Mouse (Mus musculus): ENCODE data around the gene Gtf3a. TPM values are rescaled to one million over a fixed set of nuclear protein-coding genes. Genes with fewer than 3 reads are reported as not detected.
"Not testable (repeated sequence)": the region's sequence is repeated elsewhere in the genome, so short reads cannot be mapped to it uniquely, and the experiment has no call there.

Gene Gtf3a
- polyA plus RNA-seq, 1 experiment, result 63.5 TPM

- H3K9me3 ChIP-seq, result no peaks in the 10 kb centered on the region
- peaks cover 24% of the 10 kb centered on the region for H3K4me1 ChIP-seq
- TF ChIP-seq GATA1 (IDR thresholded peaks at IDR 0.05; ENCODE audit: borderline replicate concordance, low read length), result no peak
- TF ChIP-seq FLI1 (IDR thresholded peaks at IDR 0.05; ENCODE audit: low read length), result no peak
- H3K36me3 ChIP-seq (replicated peaks; ENCODE audit: low read length), result no peaks in the 10 kb centered on the region
- no peak overlapping the region for H3K4me3 ChIP-seq (replicated peaks)
- peaks cover 23% of the 10 kb centered on the region for H3K27me3 ChIP-seq (replicated peaks)
Measured at GRCm38 (mm10) chr5:146916273-146916672, 32.2 kb upstream of the Gtf3a start.

- Histone ChIP-seq H3K4me3 (replicated peaks) (no peak overlapping the region), H3K9me3 (no peaks in the 10 kb centered on the region), H3K27me3 (replicated peaks) (peaks cover 18% of the 10 kb centered on the region), H3K4me1 (peaks cover 24% of the 10 kb centered on the region), H3K36me3 (replicated peaks; ENCODE audit: low read length) (no peaks in the 10 kb centered on the region)
- TF ChIP-seq GATA1 (IDR thresholded peaks at IDR 0.05; ENCODE audit: borderline replicate concordance, low read length), result no peak
- TF ChIP-seq FLI1 (IDR thresholded peaks at IDR 0.05; ENCODE audit: low read length), result no peak
Measured at GRCm38 (mm10) chr5:146916806-146917205, 31.7 kb upstream of the Gtf3a start.

- not testable (repeated sequence) for H3K4me3 ChIP-seq (replicated peaks); H3K36me3 ChIP-seq (replicated peaks; ENCODE audit: low read length); H3K9me3 ChIP-seq
- H3K27me3 ChIP-seq (replicated peaks), result peaks cover 18% of the 10 kb centered on the region
- peaks cover 21% of the 10 kb centered on the region for H3K4me1 ChIP-seq
Measured at GRCm38 (mm10) chr5:146917357-146917756, 31.1 kb upstream of the Gtf3a start.

GRCm38 (mm10) chr5:146919874-146920273 lies 28.6 kb upstream of the Gtf3a start:
- Histone ChIP-seq H3K27me3 (replicated peaks) (peaks cover 8% of the 10 kb centered on the region), H3K4me1 (peaks cover 13% of the 10 kb centered on the region), H3K9me3 (0 out of 2 replicates have a peak, but pooled peaks cover 3% of the 10 kb centered on the region), H3K36me3 (replicated peaks; ENCODE audit: low read length) (no peaks in the 10 kb centered on the region), H3K4me3 (replicated peaks) (no peak overlapping the region)
- TF ChIP-seq FLI1 (IDR thresholded peaks at IDR 0.05; ENCODE audit: low read length) (no peak), GATA1 (IDR thresholded peaks at IDR 0.05; ENCODE audit: borderline replicate concordance, low read length) (no peak)

- H3K4me3 ChIP-seq (replicated peaks), result no peak overlapping the region
- no peaks in the 10 kb centered on the region for H3K36me3 ChIP-seq (replicated peaks; ENCODE audit: low read length)
- peaks cover 9% of the 10 kb centered on the region; the same call in 1 of the 2 replicates for H3K9me3 ChIP-seq
- peaks cover 8% of the 10 kb centered on the region for H3K27me3 ChIP-seq (replicated peaks)
- peaks cover 13% of the 10 kb centered on the region for H3K4me1 ChIP-seq
- TF ChIP-seq GATA1 (IDR thresholded peaks at IDR 0.05; ENCODE audit: borderline replicate concordance, low read length), result no peak
- TF ChIP-seq FLI1 (IDR thresholded peaks at IDR 0.05; ENCODE audit: low read length), result no peak
Measured at GRCm38 (mm10) chr5:146920314-146921161, 27.9 kb upstream of the Gtf3a start.

GRCm38 (mm10) chr5:146921224-146921623 lies 27.2 kb upstream of the Gtf3a start:
- H3K4me3 ChIP-seq (replicated peaks), result no peak overlapping the region
- peaks cover 11% of the 10 kb centered on the region; the same call in 1 of the 2 replicates for H3K9me3 ChIP-seq
- peaks cover 13% of the 10 kb centered on the region for H3K4me1 ChIP-seq
- peaks cover 8% of the 10 kb centered on the region for H3K27me3 ChIP-seq (replicated peaks)
- H3K36me3 ChIP-seq (replicated peaks; ENCODE audit: low read length), result no peaks in the 10 kb centered on the region
- no peak for TF ChIP-seq GATA1 (IDR thresholded peaks at IDR 0.05; ENCODE audit: borderline replicate concordance, low read length)
- no peak for TF ChIP-seq FLI1 (IDR thresholded peaks at IDR 0.05; ENCODE audit: low read length)

GRCm38 (mm10) chr5:146923547-146923946 lies 24.9 kb upstream of the Gtf3a start:
- H3K36me3 ChIP-seq (replicated peaks; ENCODE audit: low read length), result no peaks in the 10 kb centered on the region
- H3K4me1 ChIP-seq, result peaks cover 4% of the 10 kb centered on the region; the same call in 1 of the 2 replicates
- no peak for TF ChIP-seq GATA1 (IDR thresholded peaks at IDR 0.05; ENCODE audit: borderline replicate concordance, low read length)
- TF ChIP-seq FLI1 (IDR thresholded peaks at IDR 0.05; ENCODE audit: low read length), result no peak
- peaks cover 13% of the 10 kb centered on the region for H3K27me3 ChIP-seq (replicated peaks)
- no peak overlapping the region for H3K4me3 ChIP-seq (replicated peaks)
- H3K9me3 ChIP-seq, result peaks cover 11% of the 10 kb centered on the region; the same call in 1 of the 2 replicates

- Histone ChIP-seq H3K36me3 (replicated peaks; ENCODE audit: low read length) (no peaks in the 10 kb centered on the region), H3K4me1 (no peaks in the 10 kb centered on the region), H3K4me3 (replicated peaks) (no peak overlapping the region), H3K27me3 (replicated peaks) (peaks cover 7% of the 10 kb centered on the region), H3K9me3 (peaks cover 11% of the 10 kb centered on the region; the same call in 1 of the 2 replicates)
- no peak for TF ChIP-seq GATA1 (IDR thresholded peaks at IDR 0.05; ENCODE audit: borderline replicate concordance, low read length)
- TF ChIP-seq FLI1 (IDR thresholded peaks at IDR 0.05; ENCODE audit: low read length), result no peak
Measured at GRCm38 (mm10) chr5:146926673-146927072, 21.8 kb upstream of the Gtf3a start.

GRCm38 (mm10) chr5:146931422-146931821 lies 17.0 kb upstream of the Gtf3a start:
- Histone ChIP-seq H3K27me3 (replicated peaks) (peaks cover 7% of the 10 kb centered on the region), H3K9me3 (no peaks in the 10 kb centered on the region), H3K4me3 (replicated peaks) (no peak overlapping the region), H3K4me1 (no peaks in the 10 kb centered on the region), H3K36me3 (replicated peaks; ENCODE audit: low read length) (no peaks in the 10 kb centered on the region)
- TF ChIP-seq FLI1 (IDR thresholded peaks at IDR 0.05; ENCODE audit: low read length) (no peak), GATA1 (IDR thresholded peaks at IDR 0.05; ENCODE audit: borderline replicate concordance, low read length) (no peak)

- no peak for TF ChIP-seq GATA1 (IDR thresholded peaks at IDR 0.05; ENCODE audit: borderline replicate concordance, low read length)
- no peak for TF ChIP-seq FLI1 (IDR thresholded peaks at IDR 0.05; ENCODE audit: low read length)
- no peaks in the 10 kb centered on the region for H3K9me3 ChIP-seq
- H3K36me3 ChIP-seq (replicated peaks; ENCODE audit: low read length), result no peaks in the 10 kb centered on the region
- H3K4me3 ChIP-seq (replicated peaks), result no peak overlapping the region
- peaks cover 4% of the 10 kb centered on the region for H3K27me3 ChIP-seq (replicated peaks)
- H3K4me1 ChIP-seq, result no peaks in the 10 kb centered on the region
Measured at GRCm38 (mm10) chr5:146931904-146932553, 16.4 kb upstream of the Gtf3a start.

Data from megakaryocyte, embryonic 14.5 days (primary cell).